Mouse (Mus musculus) R1 (cell line): ENCODE data around the gene Nfib.

Experiments used
- DNase-seq: peaks from one replicate; pipeline ENCODE4 v3.0.0-alpha.2; 2018; ENCODE audit warnings: low read depth, low spot score

Nfib gene

GRCm38 (mm10) chr4:82499238-82499637, 206.3 kb downstream of the Nfib start:
- no peak for DNase-seq

GRCm38 (mm10) chr4:82497671-82498631, 207.6 kb downstream of the Nfib start:
- DNase-seq = peak; percentile 34

GRCm38 (mm10) chr4:82497141-82497566, 208.4 kb downstream of the Nfib start:
- DNase-seq = no peak

GRCm38 (mm10) chr4:82496383-82496782, 209.2 kb downstream of the Nfib start:
- DNase-seq = no peak

GRCm38 (mm10) chr4:82495605-82496004, 209.9 kb downstream of the Nfib start:
- DNase-seq = no peak

GRCm38 (mm10) chr4:82494829-82495228, 210.7 kb downstream of the Nfib start:
- DNase-seq = no peak

GRCm38 (mm10) chr4:82494424-82494823, 211.1 kb downstream of the Nfib start:
- no peak for DNase-seq

- DNase-seq = no peak
These were observed 211.7 kb downstream of the Nfib start for GRCm38 (mm10) chr4:82493865-82494264.

- DNase-seq = no peak
These were observed 212.2 kb downstream of the Nfib start for GRCm38 (mm10) chr4:82493363-82493762.

GRCm38 (mm10) chr4:82492737-82493136, 212.8 kb downstream of the Nfib start:
- DNase-seq = no peak

GRCm38 (mm10) chr4:82489939-82490338, 215.6 kb downstream of the Nfib start:
- peak; percentile 49 for DNase-seq

- DNase-seq = no peak
These were observed 219.6 kb downstream of the Nfib start for GRCm38 (mm10) chr4:82485910-82486309.

- DNase-seq = peak; percentile 44
These were observed 221.7 kb downstream of the Nfib start for GRCm38 (mm10) chr4:82483871-82484270.

- DNase-seq = no peak
These were observed 222.3 kb downstream of the Nfib start for GRCm38 (mm10) chr4:82483298-82483697.

GRCm38 (mm10) chr4:82480635-82481034, 224.9 kb downstream of the Nfib start:
- DNase-seq = peak; percentile 67

GRCm38 (mm10) chr4:82479394-82479793, 226.2 kb downstream of the Nfib start:
- DNase-seq = peak; percentile 76

- no peak for DNase-seq
These were observed 227.8 kb downstream of the Nfib start for GRCm38 (mm10) chr4:82477742-82478141.

- no peak for DNase-seq
These were observed 229.1 kb downstream of the Nfib start for GRCm38 (mm10) chr4:82476411-82476810.

- DNase-seq = no peak
These were observed 231.2 kb downstream of the Nfib start for GRCm38 (mm10) chr4:82474334-82474733.

- DNase-seq = no peak
These were observed 234.6 kb downstream of the Nfib start for GRCm38 (mm10) chr4:82470938-82471320.

GRCm38 (mm10) chr4:82470212-82470937, 235.2 kb downstream of the Nfib start:
- DNase-seq = no peak

- DNase-seq = no peak
These were observed 236.6 kb downstream of the Nfib start for GRCm38 (mm10) chr4:82468944-82469343.

- DNase-seq = no peak
These were observed 238.8 kb downstream of the Nfib start for GRCm38 (mm10) chr4:82466717-82467116.
